Mouse (Mus musculus) brain, embryonic 14.5 days (tissue): ENCODE measurements at regions not wholly inside any gene's neighbourhood (a gene's known extent, or its start where the extent isn't known, plus 50 kb on each side); places are given as distances from the start of the nearest gene placed in this dataset.

Experiments
- CTCF ChIP-seq: fragments of 200-500 bp; IDR thresholded peaks from 2 replicates; pipeline ENCODE4 v1.5.1; 2012; ENCODE audit warnings: inconsistent platforms, mild to moderate bottlenecking, moderate library complexity, borderline replicate concordance; ENCODE audit not compliant: insufficient read depth, insufficient read length; ENCODE audit errors: extremely low read depth
- POLR2A ChIP-seq: fragments of 200-500 bp; IDR thresholded peaks from 2 replicates; pipeline ENCODE4 v1.6.1; 2012; ENCODE audit warnings: mild to moderate bottlenecking, inconsistent platforms, borderline replicate concordance; ENCODE audit not compliant: poor library complexity, insufficient read depth, insufficient read length, severe bottlenecking; ENCODE audit errors: extremely low read depth

- no peak for TF ChIP-seq CTCF
- TF ChIP-seq POLR2A, result no peak
Observed at GRCm38 (mm10) chr10:44988756-44989155, 78.2 kb upstream of the Prep start.
